Mouse (Mus musculus): Measurements from ENCODE around the gene Cblc. TPM values are rescaled to one million over a fixed set of nuclear protein-coding genes. Genes with fewer than 3 reads are reported as not detected.

Cblc gene
- total RNA-seq, 2 experiments from 2014 or later, result not detected

- ATAC-seq (replicated peaks; ENCODE audit: low FRiP score, poor library complexity, severe bottlenecking), result no peak
Observed at GRCm38 (mm10) chr7:19755851-19756786, 40.5 kb downstream of the Cblc start.

- ATAC-seq (replicated peaks; ENCODE audit: low FRiP score, poor library complexity, severe bottlenecking), result no peak
Observed at GRCm38 (mm10) chr7:19755008-19755407, 41.6 kb downstream of the Cblc start.

DNA sequence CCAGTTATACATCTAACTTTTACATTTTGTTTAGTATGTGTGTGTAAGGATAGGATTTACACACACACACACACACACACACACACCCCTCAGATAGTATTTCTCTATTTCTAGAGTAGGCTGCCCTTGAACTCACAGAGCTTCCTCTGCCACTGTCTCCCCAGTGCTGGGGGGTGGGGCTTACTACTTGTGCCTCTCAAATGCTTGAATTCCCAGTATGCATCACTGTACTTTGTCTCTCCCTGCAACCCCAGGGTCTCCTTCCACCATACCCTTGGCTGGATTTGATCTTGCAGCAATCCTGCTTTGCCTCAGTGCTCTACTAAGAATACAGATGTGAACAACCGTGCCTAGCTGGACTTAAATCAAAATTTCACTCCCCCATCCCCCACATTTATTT is 42.5 kb downstream of the Cblc start:
- ATAC-seq (replicated peaks; ENCODE audit: low FRiP score, poor library complexity, severe bottlenecking), result no peak

DNA sequence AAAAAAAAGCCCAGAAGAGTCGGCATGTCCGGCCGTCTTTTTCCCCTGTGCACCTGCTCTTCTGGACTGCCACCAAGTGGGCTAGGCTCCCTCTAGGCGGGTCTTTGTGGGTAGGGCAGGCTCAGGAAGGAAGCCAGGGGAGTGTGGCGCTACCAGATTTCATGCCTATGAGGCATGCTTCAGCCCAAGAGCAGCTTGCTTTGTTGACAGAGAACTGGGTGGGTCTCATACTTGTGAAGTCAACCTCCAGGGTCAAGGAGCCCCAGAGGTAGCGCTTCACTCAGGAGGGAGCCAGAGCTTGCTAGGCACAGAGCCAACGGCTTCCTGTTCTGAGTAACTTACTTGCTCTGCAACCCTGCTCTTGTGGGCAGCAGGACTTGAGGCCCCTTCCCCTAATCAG is 43.0 kb downstream of the Cblc start:
- no peak for ATAC-seq (replicated peaks; ENCODE audit: low FRiP score, poor library complexity, severe bottlenecking)

DNA sequence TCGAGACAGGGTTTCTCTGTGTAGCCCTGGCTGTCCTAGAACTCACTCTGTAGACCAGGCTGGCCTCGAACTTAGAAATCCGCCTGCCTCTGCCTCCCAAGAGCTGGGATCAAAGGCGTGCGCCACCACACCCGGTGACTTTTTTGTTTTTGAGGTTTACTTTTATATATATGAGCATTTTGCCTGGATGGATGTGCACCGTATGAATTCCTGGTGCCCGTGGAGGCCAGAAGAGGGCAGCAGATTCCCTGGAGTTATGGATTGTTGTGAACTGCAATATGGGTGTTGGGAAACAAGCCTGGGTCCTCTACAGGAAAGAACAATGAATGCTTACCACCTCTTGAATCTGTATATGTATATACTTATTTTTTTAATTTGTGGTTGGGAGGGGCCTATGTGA is 44.0 kb downstream of the Cblc start:
- ATAC-seq (replicated peaks; ENCODE audit: low FRiP score, poor library complexity, severe bottlenecking), result no peak

- no peak for ATAC-seq (replicated peaks; ENCODE audit: low FRiP score, poor library complexity, severe bottlenecking)
Observed at GRCm38 (mm10) chr7:19751070-19751383, 45.6 kb downstream of the Cblc start.

DNA sequence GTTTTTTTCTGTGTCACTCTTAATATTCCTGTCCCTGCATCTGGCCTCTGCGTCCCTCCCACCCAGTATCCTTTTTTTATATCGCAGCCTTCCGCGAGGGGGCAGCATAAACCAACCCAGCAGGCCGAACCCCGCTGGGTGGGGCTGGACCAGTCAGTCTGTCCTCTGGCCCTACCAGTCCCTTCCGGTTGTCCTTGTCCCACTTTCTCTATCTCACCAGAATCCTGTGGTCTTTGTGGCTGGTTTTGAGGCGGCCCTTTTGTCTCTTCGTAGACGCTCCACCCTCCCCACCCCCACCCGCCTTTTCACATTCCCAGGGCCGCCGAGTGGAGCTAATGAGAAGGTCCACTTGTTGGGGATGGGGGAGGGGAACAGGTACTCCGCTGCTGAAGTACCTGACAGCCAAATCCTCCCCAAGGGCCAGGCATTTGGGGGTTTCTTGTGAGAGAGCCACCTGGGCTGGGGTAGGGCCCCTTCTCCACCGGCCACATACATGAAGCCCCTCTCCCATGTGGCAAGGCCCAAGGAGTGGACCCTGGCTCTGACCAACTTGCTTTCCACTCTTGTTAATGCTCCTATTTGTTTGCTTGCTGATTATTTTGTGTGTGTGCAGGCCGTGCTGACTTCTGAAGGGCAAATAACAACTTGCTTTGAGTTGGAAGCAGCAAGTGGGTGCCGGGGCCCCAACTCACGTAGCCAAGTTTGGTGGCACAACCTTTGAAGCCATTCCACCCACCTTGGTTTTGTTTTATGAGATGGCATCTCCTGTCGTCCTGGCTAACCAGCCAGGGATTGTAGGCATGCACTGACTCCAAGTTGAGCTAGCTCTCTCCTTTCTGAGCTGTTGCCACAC is 46.2 kb downstream of the Cblc start, which contains the start of gene Nectin2:
Nectin2 (minus strand) TSS at position 267 of the 853 bp plus-strand sequence.
- ATAC-seq (replicated peaks; ENCODE audit: low FRiP score, poor library complexity, severe bottlenecking), result peak; percentile 73

DNA sequence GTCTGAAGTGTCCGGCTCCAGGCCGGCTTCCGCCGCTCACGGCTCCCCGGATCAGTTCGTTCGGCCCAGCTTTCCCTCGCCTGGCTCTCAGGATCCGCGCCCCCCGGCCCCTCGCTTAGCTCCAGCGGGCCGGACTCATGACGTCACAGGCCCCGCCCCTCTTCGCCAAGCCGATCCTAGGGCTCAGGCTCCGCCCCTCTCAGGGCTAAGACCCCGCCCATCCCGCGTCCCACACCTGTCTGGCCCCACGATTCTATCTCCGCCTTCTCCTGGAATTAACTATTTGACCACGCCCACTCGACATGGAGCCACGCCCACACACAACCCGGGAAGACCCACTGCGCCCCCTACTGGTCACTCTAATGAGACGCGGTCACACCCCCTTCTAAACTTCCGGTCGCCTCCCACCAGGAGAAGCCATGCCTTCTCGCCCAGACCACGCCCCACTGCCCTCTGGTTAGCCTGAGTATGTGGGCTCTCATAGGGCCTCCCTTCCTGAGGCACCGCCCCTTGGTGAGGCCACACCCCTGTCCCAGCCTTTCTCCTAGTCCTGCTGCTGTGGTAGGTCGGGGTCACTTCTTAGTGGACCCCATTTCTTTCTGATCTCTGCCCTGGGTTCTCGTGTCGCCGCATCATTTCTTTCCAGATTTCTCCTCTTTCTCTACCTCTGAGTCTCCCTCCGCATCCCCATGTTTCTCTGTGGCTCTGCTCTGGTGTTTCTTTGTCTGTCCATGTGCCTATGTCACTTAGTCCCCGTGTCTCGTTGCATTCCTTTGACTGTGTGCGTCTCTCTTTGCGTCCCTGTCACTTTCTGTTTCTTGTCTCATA is 47.0 kb downstream of the Cblc start:
- peak; percentile 79 for ATAC-seq (replicated peaks; ENCODE audit: low FRiP score, poor library complexity, severe bottlenecking)

GRCm38 (mm10) chr7:19748219-19749195 is 48.1 kb downstream of the Cblc start:
- ATAC-seq (replicated peaks; ENCODE audit: low FRiP score, poor library complexity, severe bottlenecking), result no peak

DNA sequence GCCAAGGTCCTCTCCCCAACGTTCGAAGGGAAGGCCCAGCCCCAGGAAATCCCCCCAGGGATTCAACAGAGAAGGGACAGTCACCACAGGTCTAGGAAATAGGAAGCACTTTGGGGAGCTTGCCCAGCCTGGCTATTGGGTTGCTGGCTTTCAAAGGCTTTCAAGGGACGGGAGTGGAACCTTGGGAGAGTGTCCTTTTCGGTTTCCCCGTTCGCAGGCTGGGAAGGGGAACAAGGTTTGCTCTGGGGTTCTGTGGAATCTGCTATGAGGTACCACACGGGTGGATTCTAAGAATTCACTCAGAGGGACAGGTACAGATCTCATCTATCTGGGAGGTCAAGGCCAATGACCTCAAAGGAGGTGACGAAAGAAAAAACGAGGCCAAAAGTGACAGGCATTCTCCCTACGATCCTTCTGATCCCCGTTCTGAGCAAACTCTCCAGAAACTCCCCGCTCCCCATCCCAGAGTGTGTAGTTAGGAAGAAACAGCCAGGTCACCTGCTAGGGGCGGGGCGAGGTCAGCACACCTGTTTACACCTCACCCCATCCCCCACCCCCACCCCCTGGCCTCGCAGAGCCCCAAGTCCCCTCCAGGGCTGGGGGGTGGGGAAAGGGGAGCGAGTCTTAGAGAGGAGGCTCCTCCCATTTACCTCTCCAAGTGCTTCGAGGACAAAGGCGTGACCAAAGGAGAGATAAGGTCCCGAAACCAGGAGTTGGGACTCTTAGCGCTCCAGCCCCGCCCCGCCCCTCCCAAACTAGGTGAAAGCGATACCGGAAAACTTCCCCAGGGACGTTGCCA is 49.0 kb downstream of the Cblc start:
- no peak for ATAC-seq (replicated peaks; ENCODE audit: low FRiP score, poor library complexity, severe bottlenecking)

DNA sequence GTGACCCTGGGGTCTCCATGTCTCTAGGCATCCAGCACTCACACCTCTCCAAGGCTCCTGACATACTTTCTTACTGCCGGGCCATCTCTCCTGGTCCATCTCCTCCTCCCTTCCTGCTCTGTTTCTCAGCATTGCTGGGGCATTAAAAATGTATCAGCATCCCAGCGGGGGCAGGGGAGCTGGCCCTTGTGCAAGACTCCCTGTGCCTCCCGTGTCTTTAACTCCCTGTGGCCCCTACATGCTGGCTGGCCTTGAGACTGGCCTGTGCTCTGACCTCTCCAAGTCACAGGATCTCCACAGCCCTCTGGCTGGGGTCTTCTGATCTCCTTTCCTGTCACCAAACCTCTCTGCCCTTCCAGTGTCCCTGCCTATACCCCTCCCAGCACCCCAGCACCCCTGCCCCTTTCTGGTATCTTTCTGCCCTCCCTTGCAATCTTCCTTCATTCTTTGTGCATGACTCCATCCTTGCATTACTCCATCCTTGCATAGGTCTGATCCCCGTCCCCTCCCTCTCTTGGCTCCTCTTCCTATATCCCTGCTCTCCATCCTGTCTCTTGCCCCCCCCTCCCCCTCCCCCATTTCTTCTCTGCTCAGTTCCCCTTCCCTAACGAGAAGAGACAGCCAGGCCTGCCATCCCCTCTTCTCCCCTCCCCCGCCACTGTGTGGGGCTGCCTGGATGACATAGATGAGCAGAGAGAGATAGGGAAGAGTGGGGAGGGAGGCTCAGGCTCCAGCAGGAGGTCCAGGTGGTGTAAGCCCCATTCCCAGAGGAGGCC is 50.0 kb downstream of the Cblc start:
- ATAC-seq (replicated peaks; ENCODE audit: low FRiP score, poor library complexity, severe bottlenecking), result no peak

DNA sequence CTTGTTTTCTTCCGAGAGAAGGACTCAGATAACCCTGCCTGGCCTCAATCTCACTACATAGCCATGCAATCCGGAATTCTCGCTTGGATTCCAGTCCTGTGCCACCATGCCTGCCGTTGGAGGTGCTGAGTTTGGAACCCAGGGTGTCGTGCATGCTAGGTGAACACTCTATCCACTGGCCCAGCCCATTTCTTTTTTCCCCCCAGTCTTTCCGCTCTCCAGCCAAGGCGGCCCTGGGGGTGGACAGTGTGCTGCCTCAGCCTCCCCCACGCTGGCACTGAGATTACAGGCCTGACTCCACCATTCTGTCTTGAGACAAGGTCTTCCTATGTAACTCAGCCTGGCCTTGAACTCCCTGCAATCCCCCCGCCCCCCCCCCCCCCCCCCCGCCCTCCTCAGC is 50.6 kb downstream of the Cblc start:
- no peak for ATAC-seq (replicated peaks; ENCODE audit: low FRiP score, poor library complexity, severe bottlenecking)

GRCm38 (mm10) chr7:19744590-19745385 is 51.8 kb downstream of the Cblc start:
- no peak for ATAC-seq (replicated peaks; ENCODE audit: low FRiP score, poor library complexity, severe bottlenecking)

DNA sequence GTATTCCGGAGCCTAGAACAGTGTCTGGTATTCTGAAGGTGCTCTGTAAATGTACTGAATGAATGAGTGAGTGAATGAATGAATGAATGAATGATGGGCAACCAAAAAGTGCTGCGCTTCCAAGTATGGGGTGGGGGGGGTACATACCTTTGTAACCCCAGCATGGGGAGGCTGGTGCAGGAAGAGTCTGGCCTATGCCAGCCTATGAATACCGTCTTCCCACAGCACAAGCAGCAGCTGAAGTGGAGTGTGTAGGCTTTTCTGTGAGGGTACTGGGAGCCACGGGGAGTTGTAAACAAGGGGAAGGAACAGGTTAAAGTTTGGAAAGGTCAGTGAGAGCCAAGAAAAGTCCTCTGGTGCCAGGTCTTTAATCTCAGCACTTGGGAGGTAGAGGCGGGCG is 52.8 kb downstream of the Cblc start:
- no peak for ATAC-seq (replicated peaks; ENCODE audit: low FRiP score, poor library complexity, severe bottlenecking)

GRCm38 (mm10) chr7:19742468-19742867 is 54.1 kb downstream of the Cblc start:
- no peak for ATAC-seq (replicated peaks; ENCODE audit: low FRiP score, poor library complexity, severe bottlenecking)

DNA sequence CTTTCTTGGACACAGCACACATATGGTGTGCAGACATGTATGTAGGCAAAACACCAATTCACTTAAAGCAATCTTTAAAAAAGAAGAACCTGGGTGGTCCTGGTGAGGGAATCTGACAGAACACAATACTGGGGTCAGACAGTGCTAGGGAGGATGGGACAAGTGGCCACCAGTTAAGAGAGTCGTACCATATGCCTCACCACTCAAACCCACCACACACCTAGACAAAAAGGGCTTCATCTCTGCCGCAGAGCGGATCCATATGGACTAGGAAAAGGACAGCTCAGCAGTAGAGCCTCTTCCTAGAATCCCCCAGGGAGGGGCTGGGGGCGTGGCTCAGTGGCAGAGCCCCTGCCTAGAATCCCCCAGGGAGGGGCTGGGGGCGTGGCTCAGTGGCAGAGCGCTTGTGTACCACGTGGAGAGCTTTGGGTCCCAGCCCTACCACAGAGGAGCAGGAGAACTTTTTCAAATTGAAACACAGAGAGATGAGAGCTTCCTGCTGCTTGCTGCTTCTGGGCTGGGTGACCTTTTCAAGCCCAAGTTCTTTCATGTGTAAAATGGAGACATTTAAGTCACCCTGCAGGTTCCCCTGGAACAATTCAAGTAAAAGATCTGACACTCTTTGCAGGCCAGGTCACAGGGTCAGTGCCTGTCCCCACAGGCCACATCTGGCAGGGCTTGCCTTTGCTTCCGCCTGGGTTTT is 55.1 kb downstream of the Cblc start:
- ATAC-seq (replicated peaks; ENCODE audit: low FRiP score, poor library complexity, severe bottlenecking), result no peak

Data from erythroblast, adult 5-6 weeks (primary cell).